Mouse (Mus musculus) stomach, postnatal 0 days (tissue): ENCODE results near the gene Gm10488. TPM values are rescaled to one million over a fixed set of nuclear protein-coding genes. Genes with fewer than 3 reads are reported as not detected.
"Not testable (repeated sequence)": the region's sequence is repeated elsewhere in the genome, so short reads cannot be mapped to it uniquely, and the experiment has no call there.

Experiments
- ATAC-seq: fragments of 200-750 bp; cut with Nextera tagmentation; 2 replicates; pipeline ENCODE4 v1.8.0; 2017; ENCODE audit not compliant: low FRiP score, low TSS enrichment
- DNase-seq: peaks from one replicate; pipeline ENCODE4 v3.0.0-alpha.2; 2016; ENCODE audit warnings: low spot score
- H3K27ac ChIP-seq: fragments of 300-500 bp; sonication (generic); replicated peaks from 2 replicates; pipeline ENCODE4 v1.5.1; 2014; ENCODE audit warnings: mild to moderate bottlenecking, control low read depth
- H3K27me3 ChIP-seq: fragments of 300-500 bp; sonication (generic); 2 replicates; pipeline ENCODE4 v1.6.1; 2014; ENCODE audit warnings: low read length; ENCODE audit not compliant: control insufficient read depth, insufficient read depth
- H3K36me3 ChIP-seq: fragments of 300-500 bp; sonication (generic); 2 replicates; pipeline ENCODE4 v1.6.1; 2014; ENCODE audit warnings: low read length, mixed read lengths; ENCODE audit not compliant: control insufficient read depth, insufficient read depth
- H3K4me1 ChIP-seq: fragments of 300-500 bp; sonication (generic); replicated peaks from 2 replicates; pipeline ENCODE4 v1.6.1; 2014; ENCODE audit warnings: antibody characterized with exemption; ENCODE audit not compliant: control insufficient read depth, insufficient read depth
- H3K4me2 ChIP-seq: fragments of 300-500 bp; sonication (generic); replicated peaks from 2 replicates; pipeline ENCODE4 v1.6.1; 2014; ENCODE audit warnings: low read depth, mild to moderate bottlenecking, control low read depth, moderate library complexity
- H3K4me3 ChIP-seq: fragments of 300-500 bp; sonication (generic); 2 replicates; pipeline ENCODE4 v1.5.1; 2014; ENCODE audit warnings: low read depth, low read length, control low read depth
- H3K9ac ChIP-seq: fragments of 300-500 bp; sonication (generic); 2 replicates; pipeline ENCODE4 v1.6.1; 2014; ENCODE audit warnings: mild to moderate bottlenecking, low read length, control low read depth, mixed read lengths
- H3K9me3 ChIP-seq: fragments of 300-500 bp; sonication (generic); 2 replicates; pipeline ENCODE4 v1.6.1; 2016; ENCODE audit warnings: low read length; ENCODE audit not compliant: control insufficient read depth
- WGBS: fragments of 180-500 bp; shearing (Covaris S2); extraction: QIAGEN DNeasy Blood & Tissue Kit; methylation state at CpG from one replicate; pipeline ENCODE4 v1.1.7; 2014; 5-methylcytosine and 5-hydroxymethylcytosine counted together
- microRNA-seq: library from miRNA; unstranded; fragments of <30 nt; microRNA quantifications from one replicate; pipeline ENCODE4, GENCODE M21; 2016
- polyA plus RNA-seq: library from polyadenylated mRNA; unstranded; fragments of >200 nt; fragmentation: Nextera tagmentation; extraction: Ambion mirVana; gene quantifications from 2 replicates; pipeline ENCODE4 v1.2.1, GENCODE M21; 2015

Gene Gm10488
- not detected in 2 replicates for polyA plus RNA-seq

DNA sequence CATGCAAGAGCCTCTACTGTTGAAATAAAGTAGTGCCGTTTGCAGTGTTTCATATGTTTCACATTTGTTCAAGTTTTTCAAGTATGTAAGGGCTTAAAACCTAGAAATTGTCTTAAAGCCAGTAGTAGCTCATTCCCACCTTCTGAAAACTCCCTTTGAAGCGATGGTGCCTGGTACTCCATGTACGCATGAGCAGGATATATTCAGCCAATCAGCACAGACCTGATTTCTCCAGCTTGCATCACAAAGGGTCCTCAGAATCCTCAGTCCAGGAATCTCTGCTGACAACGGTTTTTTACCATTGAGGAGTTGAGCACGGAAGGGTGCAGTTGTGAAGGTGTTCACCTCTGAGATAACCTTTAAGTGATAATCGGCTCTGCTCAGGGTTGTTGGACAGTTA, at the start of gene Gm10488:
Gene Gm10488, plus strand, starts transcription at position 301 of the 400 bp plus-strand sequence.
- DNase-seq, H3K9me3 ChIP-seq, H3K4me2 ChIP-seq, H3K9ac ChIP-seq, H3K27ac ChIP-seq, H3K4me3 ChIP-seq, H3K4me1 ChIP-seq, H3K27me3 ChIP-seq, ATAC-seq, H3K36me3 ChIP-seq: not testable (repeated sequence)
- no CpG with 5 or more reads among the region's 6 CpGs for WGBS

Small RNAs within 50 kb of the gene (microRNA-seq; reads per million reads assigned to microRNA genes)
- gene Gm44298: not detected
